9 mouse cellular contexts compared by ENCODE assay signal in genomic region chr19:21737446-21737845, GRCm38 (mm10). TPM values are rescaled to one million over a fixed set of nuclear protein-coding genes. Genes with fewer than 3 reads are reported as not detected.
A peak's percentile ranks its signal among the peaks of the same experiment; 100 is the strongest.
DNase-seq lines count a peak whose midpoint lies in the region; ATAC-seq lines count a peak whose summit lies in the region.
"Had no signal": no experiment of that assay in that cellular context is flagged by ENCODE, and none has a peak within 500 bp of the region (broad histone marks: within the 10 kb centered on the region; RNA-seq: fewer than 3 reads in every experiment).

No protein-coding gene starts in this region.

- H3K9ac ChIP-seq in kidney, embryonic 15.5 days = no peak overlapping the region
- H3K9ac ChIP-seq: midbrain, embryonic 12.5 days had no signal

- DNase-seq in heart, adult 11 months = peak; percentile 96
- no peak for DNase-seq in heart, postnatal 25 days (ENCODE audit: low spot score)
- DNase-seq in lung, postnatal 4 days = peak; percentile 48 to 53
- DNase-seq in retina, postnatal 1 day = no peak
- no peak for DNase-seq in frontal cortex, postnatal 36 days (ENCODE audit: low spot score in 2 of 2)
- DNase-seq in left cerebral cortex, adult 11 months (ENCODE audit: low spot score) = no peak

- H3K4me2 ChIP-seq in kidney, embryonic 15.5 days = peak overlapping the region; percentile 38
- H3K4me2 ChIP-seq: midbrain, embryonic 12.5 days had no signal

- H3K4me3 ChIP-seq in kidney, embryonic 15.5 days (replicated peaks) = no peak overlapping the region
- H3K4me3 ChIP-seq: midbrain, embryonic 12.5 days had no signal

- no peaks in the 10 kb centered on the region for H3K27me3 ChIP-seq in kidney, embryonic 15.5 days
- H3K27me3 ChIP-seq: midbrain, embryonic 12.5 days had no signal

- WGBS in kidney, embryonic 15.5 days = 41% methylated on average over 18 of the region's 18 CpGs

- no peaks in the 10 kb centered on the region for H3K36me3 ChIP-seq in kidney, embryonic 15.5 days
- H3K36me3 ChIP-seq: midbrain, embryonic 12.5 days had no signal

- peak; percentile 77 for ATAC-seq in granulocyte monocyte progenitor cell, adult 5-6 weeks (replicated peaks; ENCODE audit: poor library complexity, severe bottlenecking)
- ATAC-seq in kidney, embryonic 15.5 days (replicated peaks; ENCODE audit: low FRiP score) = 0 out of 2 replicates have a peak, but pooled peaks have one; percentile 52

- no peaks in the 10 kb centered on the region for H3K4me1 ChIP-seq in kidney, embryonic 15.5 days

- intact Hi-C loops in heart, postnatal 25 days (cut with DNase I) = loop anchor here (2.0 to 5.0 kb wide), 3 partner anchors 85 to 567 kb away; partner anchors contain the start of genes 1110059E24Rik and Abhd17b

- peak overlapping the region; percentile 59 for H3K27ac ChIP-seq in kidney, embryonic 15.5 days
- H3K27ac ChIP-seq: midbrain, embryonic 12.5 days had no signal

- no peaks in the 10 kb centered on the region for H3K9me3 ChIP-seq in kidney, embryonic 15.5 days (replicated peaks)
- H3K9me3 ChIP-seq: midbrain, embryonic 12.5 days had no signal

RNA-seq across cellular contexts. Expression of gene Cemip2, which starts 40.7 kb away (rescaled TPM):
- total RNA-seq in heart, postnatal 25 days (2021) = 10 to 100 TPM; 13.7 to 14.1 TPM
- 10.1 and 13.9 TPM in 2 replicates for total RNA-seq in granulocyte monocyte progenitor cell, adult 5-6 weeks (2014; fragmentation: Nextera tagmentation)
- 24.0 and 24.5 TPM in 2 replicates for total RNA-seq in granulocyte monocyte progenitor cell, adult 5-6 weeks (2017)
- polyA plus RNA-seq in kidney, embryonic 15.5 days (2015; fragmentation: Nextera tagmentation; extraction: Ambion mirVana) = 23.8 and 24.5 TPM in 2 replicates

Comparison
In these comparisons a context has a peak if more than half of its experiments do, and no peak if none do; other contexts are left out.
1. DNase-seq: peak in heart, adult 11 months (single experiment) and lung, postnatal 4 days (2 of 2); none in heart, postnatal 25 days (single experiment), retina, postnatal 1 day (single experiment), frontal cortex, postnatal 36 days (0 of 2) and left cerebral cortex, adult 11 months (single experiment).